Mouse (Mus musculus): Measurements from ENCODE around the gene Kbtbd12. TPM values are rescaled to one million over a fixed set of nuclear protein-coding genes. Genes with fewer than 3 reads are reported as not detected.

The Kbtbd12 gene
- total RNA-seq, 4 experiments from 2014 or later: 0.31 to 2.4 (median 1.6) TPM

DNA sequence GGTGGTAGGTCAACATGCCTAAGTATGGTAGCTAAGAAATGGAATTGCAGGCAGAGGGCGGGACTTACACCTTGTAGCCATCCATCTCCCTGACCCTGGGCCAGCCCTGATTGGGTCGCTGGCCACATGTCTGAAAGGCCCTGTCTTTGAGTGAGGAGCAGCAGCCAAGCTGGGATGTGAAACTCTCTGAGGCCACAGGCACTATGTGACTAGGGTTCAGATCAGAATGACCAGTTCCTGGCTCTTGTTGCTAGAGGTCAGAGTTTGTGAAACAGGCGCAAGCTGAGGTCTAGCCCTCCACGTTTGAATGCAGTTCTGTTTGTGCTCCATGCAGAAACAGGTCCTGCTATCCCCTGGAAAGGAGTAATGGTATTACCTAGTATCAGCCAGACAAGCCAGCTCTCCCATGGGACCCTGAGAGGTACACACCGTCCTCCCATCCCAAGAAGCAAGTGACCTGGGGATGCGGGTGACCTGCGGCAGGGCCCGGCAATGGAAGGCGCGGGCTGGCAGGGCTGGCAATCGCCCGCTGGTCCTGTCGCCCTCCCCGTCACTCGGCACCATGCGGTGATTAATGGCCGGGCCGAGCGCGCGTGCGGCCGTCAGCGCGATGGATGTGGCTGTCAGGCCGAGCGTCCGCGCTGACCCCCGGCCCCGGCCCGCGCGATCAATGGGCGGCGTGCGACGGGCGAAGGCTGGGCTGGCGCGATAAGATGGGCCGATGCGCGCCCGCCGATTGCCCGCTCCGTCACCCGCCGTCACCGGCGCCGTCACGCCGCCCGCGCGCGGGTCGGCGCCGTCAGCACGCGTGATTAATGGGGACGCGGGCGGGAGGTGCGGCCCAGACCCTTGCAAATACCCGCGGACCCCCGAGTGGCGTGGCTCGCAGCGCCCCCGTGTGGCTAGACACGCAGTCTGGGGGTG is 138.0 kb downstream of the Kbtbd12 start:
- DNase-seq: no peak

Other genes with a start within 250 kb of the Kbtbd12 start
- 10 to 100 TPM; 17.7 to 22.6 (median 19.1) TPM for gene Eefsec, start 191.4 kb downstream of the Kbtbd12 start, total RNA-seq (2022)
- gene Ruvbl1, start 172.5 kb downstream of the Kbtbd12 start, total RNA-seq (2022): 10 to 100 TPM; 32.4 to 39.5 (median 35.0) TPM
- gene Sec61a1, start 119.0 kb downstream of the Kbtbd12 start, total RNA-seq (2022): 100 to 1,000 TPM; 178 to 239 (median 230) TPM
- 100 to 1,000 TPM in 3 of 4 experiments, 10 to 100 TPM in 1; 99.2 to 165 (median 135) TPM for gene Mgll, start 86.5 kb upstream of the Kbtbd12 start, total RNA-seq (2022)
- 10 to 100 TPM; 32.5 to 43.7 (median 39.8) TPM for gene Abtb1, start 204.0 kb upstream of the Kbtbd12 start, total RNA-seq (2022)
- 100 to 1,000 TPM in 2 of 4 experiments, 10 to 100 TPM in 2; 40.6 to 123 (median 83.0) TPM for gene Podxl2, start 237.1 kb upstream of the Kbtbd12 start, total RNA-seq (2022)

All from adrenal gland, adult 8-10 months (tissue).